Mouse (Mus musculus): ENCODE results near the gene Gpr61. TPM values are rescaled to one million over a fixed set of nuclear protein-coding genes. Genes with fewer than 3 reads are reported as not detected.

Gene Gpr61
- 10 to 100 TPM; 15.2 to 18.6 TPM for total RNA-seq (2021)

DNA sequence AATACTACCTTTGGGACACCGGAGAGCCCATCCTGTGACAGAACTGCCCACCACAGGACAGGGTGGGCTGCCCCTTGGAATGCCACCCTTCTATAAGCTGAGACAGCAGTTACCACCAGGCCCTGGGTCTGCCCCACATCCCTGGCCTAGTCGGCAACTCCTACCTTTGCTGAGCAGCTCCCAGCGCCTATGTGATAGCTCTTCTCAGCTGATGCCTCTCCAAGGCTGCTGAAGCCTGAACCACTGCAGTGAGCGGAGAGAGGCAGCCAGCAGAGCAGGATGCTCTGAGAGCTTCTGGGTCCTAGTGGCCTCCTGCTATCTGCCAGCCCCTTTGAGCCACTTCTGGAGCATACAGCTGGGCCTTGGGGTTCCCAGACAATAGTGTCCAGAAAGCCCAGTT is at the start of gene Gpr61:
Gpr61 (minus strand) TSS at position 227 of the 400 bp plus-strand sequence.
- peak; percentile 57 to 59 for DNase-seq (ENCODE audit: extremely low spot score in 1 of 2, low spot score in 1 of 2)

DNA sequence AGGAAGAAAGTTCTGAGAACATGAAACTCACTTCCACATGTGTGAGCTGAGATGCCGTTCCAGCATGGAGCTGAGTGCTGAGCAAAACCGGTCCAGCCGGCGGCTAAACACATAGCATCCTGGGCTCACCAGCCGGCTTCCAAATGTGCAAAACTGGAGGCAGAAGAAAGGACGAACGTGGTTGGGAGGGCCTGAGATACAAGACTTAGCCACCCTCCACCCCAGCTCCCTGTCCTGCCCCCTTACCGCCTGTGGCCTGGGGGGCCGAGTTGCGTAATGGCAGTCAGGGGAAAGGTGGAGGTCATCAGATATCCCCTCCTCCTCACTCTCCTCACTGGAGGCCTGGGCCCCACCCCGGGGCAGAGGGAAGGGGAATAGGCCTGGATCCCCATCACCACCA is 49.8 kb upstream of the Gpr61 start:
- DNase-seq (ENCODE audit: extremely low spot score in 1 of 2, low spot score in 1 of 2): no peak

DNA sequence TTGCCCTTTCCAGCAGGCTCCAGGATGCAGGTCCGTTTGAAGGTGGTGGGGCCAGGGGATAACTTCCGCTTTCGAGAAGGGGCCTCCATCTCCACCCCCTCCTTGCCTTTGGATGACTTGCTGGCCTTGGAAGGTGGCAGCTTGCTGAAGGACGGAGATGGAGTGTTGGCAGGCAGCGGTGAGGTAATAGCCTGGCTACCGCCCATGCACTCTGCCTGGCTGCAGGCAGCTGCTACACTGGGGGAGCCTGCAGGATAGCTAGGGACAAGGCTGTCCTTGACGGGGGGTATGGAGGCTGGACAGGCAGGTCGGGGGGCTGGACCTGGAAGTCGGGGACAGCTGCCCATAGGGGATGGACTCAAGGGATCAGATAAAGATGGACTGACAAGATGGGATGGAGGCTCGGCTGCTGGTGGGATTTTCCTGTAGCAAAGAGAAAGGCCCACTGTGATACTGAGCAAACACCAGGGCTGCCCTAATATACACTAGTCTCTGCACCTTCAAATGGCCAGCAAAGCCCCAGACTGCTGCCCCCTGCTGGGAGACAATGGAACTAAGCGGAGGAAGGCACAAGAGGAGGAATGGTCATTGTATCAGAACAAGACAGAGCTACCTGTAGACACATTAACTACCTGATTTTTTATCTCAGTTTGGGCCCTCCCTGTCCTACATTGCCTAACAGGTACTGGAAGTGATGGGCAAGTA is 49.1 kb upstream of the Gpr61 start:
- DNase-seq (ENCODE audit: extremely low spot score in 1 of 2, low spot score in 1 of 2): peak; percentile 68 to 95

DNA sequence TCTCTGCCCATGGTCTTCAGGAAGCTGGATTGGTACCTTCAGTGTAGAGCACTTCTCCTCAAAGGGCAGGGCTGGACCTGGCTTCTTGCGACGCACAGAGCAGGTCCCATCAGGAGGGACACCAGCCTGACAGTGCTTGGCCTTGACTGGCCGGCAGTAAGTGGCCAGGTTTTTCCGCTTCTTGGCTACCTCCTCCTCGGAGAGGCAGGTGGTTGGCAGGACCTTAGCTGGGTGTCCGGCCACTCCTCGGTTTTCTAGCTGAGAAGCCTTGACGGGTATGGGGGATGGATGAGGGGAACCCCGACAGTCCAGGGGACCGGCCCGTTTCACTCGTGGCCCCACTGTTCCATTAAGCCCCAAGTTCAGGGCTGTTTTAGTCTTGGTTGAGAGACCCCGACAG is 48.5 kb upstream of the Gpr61 start:
- no peak for DNase-seq (ENCODE audit: extremely low spot score in 1 of 2, low spot score in 1 of 2)

DNA sequence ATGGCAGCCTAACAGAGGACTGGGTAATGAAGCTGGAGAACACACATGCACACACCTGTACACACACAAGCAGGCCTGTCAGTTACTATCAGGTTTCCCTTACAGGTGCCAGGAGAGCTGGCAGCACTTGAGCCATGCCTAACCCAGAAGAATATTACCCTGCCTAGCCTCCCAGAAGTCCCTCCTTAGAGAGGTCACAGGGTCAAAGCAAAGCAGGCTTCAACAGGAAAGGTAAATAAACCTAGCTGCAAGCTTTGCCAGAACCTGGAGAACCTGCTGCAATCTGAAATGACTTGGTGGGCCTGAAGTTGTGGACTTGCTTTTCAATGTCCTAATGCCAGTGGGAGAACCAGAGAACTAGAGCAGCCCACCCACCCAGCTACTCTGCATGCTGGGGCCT is 47.8 kb upstream of the Gpr61 start:
- no peak for DNase-seq (ENCODE audit: extremely low spot score in 1 of 2, low spot score in 1 of 2)

DNA sequence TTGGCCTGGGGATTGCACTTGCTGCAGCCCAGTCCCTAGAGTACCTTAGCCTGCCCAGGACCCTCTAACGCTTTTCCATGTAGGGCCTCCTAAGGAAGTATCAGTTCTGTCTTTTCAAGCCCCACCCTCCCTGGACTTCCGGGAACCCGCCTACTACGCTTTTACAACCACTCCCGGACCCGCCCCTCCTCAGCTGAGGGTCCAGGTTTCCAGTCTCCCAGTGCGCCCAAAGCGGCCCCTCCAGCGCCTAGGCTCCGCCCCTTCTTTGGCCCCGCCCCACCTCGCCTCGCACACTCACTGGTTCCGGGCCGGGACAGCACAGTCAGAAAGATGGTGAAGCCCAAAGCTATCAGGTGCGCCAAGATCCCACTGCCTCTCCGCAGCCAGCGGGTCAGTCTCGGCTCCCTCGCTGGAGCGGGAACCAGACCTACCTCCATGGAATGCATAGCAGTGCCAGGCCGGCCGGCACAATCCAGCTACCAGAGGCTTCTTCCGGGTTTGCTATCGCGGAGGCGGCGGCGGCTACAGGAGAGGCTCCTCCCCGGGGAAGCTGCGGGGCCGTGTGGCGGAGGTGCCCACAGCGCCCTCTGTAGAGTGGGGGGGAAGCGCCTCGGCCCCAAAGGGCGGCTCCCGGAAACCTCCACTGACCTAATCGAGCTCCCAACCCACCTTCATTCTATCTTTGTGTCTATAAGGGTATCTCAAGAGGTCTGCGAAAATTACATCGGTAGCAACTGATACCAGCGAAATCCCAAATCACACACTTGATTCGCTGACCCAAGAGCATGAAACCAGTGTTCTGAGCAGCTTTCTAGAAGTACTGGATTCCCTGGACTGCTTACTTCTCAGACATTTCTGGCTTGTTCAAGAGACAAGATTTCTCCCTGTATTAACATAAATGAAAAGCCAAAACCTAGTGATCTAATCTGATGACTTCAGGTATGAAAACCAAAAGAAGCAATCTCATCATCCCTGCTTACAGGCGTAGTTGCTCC is 45.9 kb upstream of the Gpr61 start, which contains the start of gene Cyb561d1:
Cyb561d1 (minus strand) TSS at position 884 of the 995 bp plus-strand sequence.
- peak; percentile 76 to 88 for DNase-seq (ENCODE audit: extremely low spot score in 1 of 2, low spot score in 1 of 2)

DNA sequence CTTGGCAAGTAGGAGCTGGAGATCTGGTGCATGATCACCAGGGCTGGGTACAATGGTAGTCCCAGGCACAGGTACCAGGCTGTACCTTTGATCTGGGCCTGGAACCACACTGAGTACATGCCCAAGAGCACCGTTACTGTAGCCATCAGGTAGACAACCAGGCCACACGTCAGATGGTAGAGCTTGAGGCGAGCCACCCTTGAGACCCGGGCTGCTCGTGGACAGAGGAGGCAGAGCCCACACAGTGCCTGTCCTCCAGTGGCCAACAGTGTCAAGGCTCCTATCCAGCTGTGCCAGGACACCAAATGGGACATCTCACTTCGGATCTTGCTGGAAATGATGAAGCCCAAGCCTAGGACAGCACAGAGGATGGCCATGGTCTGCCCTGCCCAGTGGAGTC is 44.5 kb upstream of the Gpr61 start:
- DNase-seq (ENCODE audit: extremely low spot score in 1 of 2, low spot score in 1 of 2): no peak

DNA sequence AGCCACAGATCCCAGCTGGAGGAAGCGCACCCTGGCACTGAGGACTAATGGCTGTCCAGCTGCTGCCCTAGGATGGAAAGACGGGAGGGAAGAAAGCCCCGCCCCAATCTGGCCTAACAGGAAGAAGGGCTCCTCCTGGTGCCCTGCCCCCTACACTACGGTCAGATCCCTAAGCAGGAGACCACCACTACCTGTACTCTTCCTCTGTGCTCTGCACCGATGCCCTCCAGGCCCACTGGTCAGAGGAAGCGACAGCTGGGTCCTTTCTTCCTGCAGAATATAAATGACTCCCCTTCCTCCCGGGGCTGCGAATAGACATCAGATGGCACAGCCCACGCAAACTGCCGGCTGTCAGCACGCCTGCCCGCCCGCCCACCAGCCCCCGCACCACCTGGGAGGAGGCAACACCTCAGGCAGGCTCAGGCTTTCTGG is 42.4 kb upstream of the Gpr61 start:
- peak; percentile 67 to 68 for DNase-seq (ENCODE audit: extremely low spot score in 1 of 2, low spot score in 1 of 2)

DNA sequence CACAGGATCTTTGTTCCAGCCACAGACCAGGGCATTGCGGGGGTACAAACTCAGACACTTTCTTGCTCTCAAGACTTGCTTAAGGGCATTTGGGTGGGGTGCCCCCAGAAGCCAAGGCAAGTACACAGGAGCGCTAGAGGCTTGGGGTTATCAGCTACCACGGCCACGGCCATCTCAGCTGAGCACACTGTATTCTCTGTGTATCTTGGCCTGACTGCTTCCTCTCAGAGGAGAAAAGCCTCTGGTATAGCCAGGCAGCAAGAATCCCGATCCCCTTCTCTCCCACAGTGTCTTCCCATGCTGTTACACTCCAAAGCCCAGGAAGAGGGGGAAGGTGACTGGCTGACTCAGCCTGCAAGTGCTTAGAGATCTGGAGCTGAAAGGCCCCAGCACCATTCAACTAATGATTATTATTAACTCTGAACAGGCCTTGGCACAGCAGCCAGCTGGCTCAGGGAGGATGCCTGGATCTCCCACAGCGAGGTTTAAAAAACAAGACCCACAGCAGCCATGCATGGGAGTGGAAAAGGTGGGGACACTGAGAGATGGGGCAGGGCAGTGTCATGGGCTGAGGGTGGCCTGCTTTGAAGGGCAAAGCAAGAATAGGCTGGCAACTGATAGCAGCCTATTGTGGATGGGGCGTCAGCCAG is 41.4 kb upstream of the Gpr61 start:
- DNase-seq (ENCODE audit: extremely low spot score in 1 of 2, low spot score in 1 of 2): peak in 1 of 2 experiments; percentile 56

DNA sequence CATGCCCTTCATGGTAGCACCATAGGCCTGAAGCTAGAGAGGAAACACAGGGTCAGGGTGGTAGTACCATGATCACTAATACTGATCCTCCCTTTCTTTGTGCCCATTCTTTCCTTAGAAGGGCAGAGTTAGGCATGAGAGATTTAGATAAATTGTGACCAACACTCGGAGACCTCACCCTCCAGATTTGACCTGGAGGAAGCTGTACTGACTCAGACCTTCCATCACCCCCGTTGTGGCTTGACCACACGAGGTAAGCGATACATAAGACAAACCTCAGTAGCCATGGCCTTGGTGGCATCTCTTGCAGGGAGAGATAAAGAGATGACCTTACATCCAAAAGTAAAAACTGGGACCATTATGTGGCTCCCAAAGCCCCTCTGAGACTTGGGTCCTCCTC is 40.6 kb upstream of the Gpr61 start:
- DNase-seq (ENCODE audit: extremely low spot score in 1 of 2, low spot score in 1 of 2): no peak

DNA sequence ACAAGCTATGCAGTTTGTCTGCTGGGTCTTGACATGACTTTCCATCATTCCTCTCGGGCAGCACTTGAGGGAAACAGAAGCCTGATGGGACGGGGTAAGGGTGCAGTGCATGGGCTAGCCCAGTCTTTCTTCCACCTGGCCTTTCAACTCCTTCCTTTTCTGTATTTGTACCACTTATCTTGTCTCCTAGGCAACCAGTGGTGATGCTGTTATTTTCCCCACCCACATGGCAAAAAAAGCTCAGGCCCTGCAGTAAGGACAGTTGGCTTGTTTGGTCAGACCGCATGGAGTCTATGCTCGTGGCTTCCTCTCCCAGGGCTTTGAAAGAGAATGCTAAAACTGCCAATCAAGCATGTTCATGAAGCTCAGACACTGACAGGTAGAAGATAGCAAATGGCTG is 39.0 kb upstream of the Gpr61 start:
- no peak for DNase-seq (ENCODE audit: extremely low spot score in 1 of 2, low spot score in 1 of 2)

DNA sequence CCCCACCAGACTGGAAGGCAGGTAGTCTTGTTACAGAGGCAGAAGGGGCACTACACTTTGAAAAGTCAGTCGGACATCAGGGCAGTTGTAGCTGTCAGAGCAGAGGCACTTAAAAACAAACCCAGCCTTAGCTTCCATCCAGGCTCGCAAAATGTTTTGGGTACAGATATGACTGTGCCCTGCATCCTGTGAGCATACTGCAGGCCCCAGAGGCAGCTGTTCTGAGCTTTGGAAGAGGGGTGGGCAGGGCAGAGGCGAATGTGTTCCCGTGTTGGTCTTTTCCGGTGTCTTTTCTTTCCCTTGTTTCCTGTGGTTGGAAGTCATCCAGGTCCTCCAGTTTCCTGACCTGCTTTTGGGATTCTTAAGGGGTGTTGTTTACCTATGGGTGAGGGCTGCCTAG is 35.2 kb upstream of the Gpr61 start:
- no peak for DNase-seq (ENCODE audit: extremely low spot score in 1 of 2, low spot score in 1 of 2)

DNA sequence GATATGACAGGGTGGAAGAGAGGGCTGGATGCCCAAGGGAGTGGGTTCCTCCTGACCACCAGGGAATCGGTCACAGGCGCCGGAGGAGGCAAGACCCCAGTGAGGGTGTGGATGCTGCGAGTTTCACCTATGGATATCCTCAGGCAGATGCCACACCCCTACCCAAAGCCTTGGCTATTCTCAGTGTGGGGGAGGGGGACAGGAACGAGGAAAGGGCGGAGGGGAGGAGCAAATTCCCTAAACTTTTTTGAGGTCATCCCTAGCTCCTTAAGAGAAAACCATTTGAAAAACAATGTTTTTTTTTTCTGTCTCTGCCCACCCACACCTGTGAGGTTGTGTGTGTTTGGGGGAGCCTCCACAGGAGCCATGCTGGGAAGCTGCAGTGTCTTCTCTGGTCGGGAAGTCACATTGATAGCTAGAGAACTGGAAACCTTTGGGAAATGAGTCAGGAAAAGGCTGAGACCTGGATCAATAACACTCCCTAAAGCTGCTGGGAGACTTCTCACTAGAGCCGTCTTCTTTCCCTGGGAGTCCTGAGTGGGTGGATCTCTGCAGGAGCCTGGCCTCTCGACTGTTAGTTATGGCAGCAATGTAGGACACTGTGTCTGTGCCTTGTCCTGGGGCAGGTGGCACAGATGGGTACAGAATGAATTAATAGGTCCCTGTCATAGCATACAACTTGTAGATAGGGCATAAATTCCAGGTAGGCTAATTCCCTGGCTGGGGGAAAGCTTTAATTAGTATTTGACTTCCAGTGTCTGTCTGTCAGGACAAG is 34.2 kb upstream of the Gpr61 start:
- DNase-seq (ENCODE audit: extremely low spot score in 1 of 2, low spot score in 1 of 2): peak in 1 of 2 experiments; percentile 5

DNA sequence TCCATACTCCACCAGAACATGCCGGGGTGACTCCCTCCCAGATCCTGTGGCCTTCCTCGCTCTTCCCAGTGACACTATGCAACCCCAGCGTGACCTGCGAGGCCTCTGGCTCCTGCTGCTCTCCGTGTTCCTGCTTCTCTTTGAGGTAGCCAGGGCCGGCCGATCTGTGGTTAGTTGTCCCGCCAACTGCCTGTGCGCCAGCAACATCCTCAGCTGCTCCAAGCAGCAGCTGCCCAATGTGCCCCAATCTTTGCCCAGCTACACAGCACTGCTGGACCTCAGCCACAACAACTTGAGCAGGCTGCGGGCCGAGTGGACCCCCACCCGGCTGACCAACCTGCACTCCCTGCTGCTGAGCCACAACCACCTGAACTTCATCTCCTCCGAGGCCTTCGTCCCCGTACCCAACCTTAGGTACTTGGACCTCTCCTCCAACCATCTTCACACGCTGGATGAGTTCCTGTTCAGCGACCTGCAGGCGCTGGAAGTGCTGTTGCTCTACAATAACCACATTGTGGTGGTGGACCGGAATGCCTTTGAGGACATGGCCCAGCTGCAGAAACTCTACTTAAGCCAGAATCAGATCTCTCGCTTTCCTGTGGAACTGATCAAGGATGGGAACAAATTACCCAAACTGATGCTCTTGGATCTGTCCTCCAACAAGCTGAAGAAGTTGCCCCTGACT is 32.6 kb upstream of the Gpr61 start:
- DNase-seq (ENCODE audit: extremely low spot score in 1 of 2, low spot score in 1 of 2): peak in 1 of 2 experiments; percentile 7

DNA sequence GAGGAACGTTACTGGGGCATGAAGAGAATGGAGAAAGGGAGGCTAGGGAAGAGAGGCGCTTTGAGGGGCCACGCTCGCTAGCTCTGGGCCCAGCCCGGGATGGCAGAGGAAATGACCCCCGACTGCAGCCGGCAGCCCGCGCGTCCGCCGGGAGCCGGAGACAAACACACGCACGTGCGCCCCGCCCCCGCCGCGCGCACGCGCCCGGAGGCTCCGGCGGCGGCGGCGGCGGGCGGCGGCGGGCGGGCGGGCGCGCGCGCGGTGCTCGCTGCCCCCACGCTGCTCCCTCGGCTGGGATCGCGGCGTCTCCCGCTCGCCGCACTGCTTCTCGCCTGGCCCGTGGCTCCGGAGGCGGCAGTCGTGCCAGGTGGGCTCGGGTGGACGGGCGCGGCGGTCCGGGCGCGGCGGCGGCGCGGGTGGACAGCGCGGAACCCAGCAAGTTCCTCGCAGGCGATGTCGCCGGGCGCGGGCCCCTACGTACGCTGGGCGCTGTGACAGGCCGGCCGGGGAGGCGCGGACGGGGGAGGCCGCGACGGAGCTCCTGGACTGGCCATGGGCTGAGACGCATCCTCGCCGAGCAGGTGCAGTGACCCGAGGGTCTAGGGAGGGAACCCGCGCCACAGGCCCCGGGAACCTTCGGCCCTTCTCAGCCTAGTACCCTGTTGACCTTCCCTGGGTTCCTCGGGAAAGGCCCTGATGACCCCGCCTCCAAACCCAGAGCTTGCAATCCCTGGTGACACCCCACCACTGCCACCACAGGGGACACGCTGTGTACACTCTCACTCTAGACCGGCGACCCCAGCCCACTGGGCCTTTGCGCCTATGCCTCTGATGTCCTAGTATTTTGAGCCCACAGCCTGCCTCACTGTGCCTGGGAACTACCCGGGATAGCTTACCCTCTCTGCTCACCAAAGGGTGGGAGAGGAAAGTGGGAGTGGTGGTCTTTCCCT is 31.7 kb upstream of the Gpr61 start, which contains the start of gene Amigo1:
Amigo1 (plus strand) TSS at position 238 of the 950 bp plus-strand sequence.
- peak in 1 of 2 experiments; percentile 44 for DNase-seq (ENCODE audit: extremely low spot score in 1 of 2, low spot score in 1 of 2)

DNA sequence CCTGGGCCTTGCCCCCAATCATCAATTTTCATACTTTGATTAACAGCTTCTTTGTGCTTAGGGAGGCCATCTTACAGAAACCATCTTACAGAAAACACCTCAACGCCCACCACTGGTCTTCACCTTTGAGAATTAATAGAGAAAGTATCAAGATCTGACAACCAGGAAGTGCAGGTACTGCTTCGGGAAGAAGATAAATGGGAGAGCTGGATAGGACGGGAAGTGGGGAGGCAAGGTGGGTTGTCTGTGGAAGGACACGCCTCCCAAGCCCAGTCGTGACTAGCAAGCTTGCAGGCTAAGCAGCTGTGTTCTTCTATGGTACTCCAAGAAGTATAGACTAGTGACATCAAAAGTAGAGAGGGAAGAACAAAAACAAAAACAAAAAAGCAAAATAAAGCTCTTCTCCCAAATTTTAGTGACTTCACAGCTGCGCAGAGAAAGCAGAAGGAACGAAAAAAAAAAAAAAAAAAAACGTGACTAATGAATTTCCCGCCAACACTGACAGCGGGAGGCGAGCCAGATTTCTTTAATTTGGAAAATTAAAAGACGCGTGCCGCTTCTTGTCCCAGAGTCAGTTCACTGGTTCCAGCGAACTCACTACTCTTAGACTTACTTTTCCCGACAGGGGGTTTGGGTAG is 30.9 kb upstream of the Gpr61 start:
- DNase-seq (ENCODE audit: extremely low spot score in 1 of 2, low spot score in 1 of 2): no peak

DNA sequence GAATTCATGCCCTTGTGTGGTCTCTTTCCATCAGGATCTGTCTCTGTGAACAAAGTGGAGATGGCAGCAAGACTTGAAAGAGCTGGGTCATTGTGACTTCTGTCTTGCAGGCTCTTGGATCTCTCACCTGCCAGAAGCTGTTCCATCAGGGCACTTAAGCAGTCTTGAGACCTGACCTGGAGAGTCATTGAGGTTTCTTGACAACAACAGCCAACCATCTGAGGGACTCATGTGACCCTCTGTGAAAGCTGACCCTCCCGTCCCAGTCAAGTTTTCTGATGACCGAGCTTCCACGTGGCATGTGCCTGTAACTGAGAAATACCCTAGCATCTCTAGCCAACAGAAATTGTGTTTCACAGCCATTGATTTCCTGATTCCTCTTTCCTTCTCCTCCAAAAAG is 30.1 kb upstream of the Gpr61 start:
- DNase-seq (ENCODE audit: extremely low spot score in 1 of 2, low spot score in 1 of 2): no peak

DNA sequence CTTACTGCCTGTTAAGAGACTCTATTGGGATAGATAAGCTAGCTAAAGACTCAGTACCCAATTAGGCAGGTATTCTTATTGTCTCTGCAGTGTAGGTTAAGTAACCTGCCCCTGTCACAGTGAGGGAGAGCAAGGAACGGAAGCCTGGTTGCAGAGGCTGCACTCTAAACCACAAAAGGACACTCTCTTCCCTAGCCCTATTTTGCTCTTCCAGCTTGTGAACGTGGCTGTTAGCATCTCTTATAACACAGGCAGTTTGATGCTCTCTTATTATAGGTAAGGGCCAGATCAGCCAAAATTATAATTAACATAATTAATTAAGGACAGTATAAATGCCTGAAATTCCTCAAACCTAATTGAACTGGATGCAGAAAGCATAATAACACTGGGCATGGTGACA is 25.8 kb upstream of the Gpr61 start:
- no peak for DNase-seq (ENCODE audit: extremely low spot score in 1 of 2, low spot score in 1 of 2)

Data from layer of hippocampus, postnatal 25 days (tissue).